Mouse (Mus musculus) layer of hippocampus, adult 2 months (tissue): ENCODE results near the gene Fam189a1. TPM values are rescaled to one million over a fixed set of nuclear protein-coding genes. Genes with fewer than 3 reads are reported as not detected.
A peak's percentile ranks its signal among the peaks of the same experiment; 100 is the strongest.

Experiments used
- DNase-seq, 2 experiments: peaks; one replicate each; pipeline ENCODE4 v3.0.0; 2022; ENCODE audit warnings: low spot score in 2 of 2
- H3K27ac ChIP-seq: fragments of 200-600 bp; 2 replicates; pipeline ENCODE4 v1.8.1; 2022
- H3K4me3 ChIP-seq: fragments of 200-600 bp; 2 replicates; pipeline ENCODE4 v1.8.1; 2022; ENCODE audit warnings: mild to moderate bottlenecking
- CTCF ChIP-seq: fragments of 200-600 bp; conservative IDR thresholded peaks from 2 replicates; pipeline ENCODE4 v1.8.1; 2022; ENCODE audit warnings: antibody characterized with exemption, mild to moderate bottlenecking, moderate library complexity
- total RNA-seq, 2 experiments: library from RNA; stranded (reverse); gene quantifications; 2 replicates each; pipeline ENCODE4 v1.2.3; 2021

Fam189a1 gene
- total RNA-seq, 2 experiments from 2014 or later, result 63.6 to 66.3 TPM

GRCm38 (mm10) chr7:65056864-65057263, 99.5 kb downstream of the Fam189a1 start:
- Histone ChIP-seq H3K4me3 (no peak overlapping the region), H3K27ac (peak overlapping the region; percentile 70)
- TF ChIP-seq CTCF, result no peak
- DNase-seq, result no peak

DNA sequence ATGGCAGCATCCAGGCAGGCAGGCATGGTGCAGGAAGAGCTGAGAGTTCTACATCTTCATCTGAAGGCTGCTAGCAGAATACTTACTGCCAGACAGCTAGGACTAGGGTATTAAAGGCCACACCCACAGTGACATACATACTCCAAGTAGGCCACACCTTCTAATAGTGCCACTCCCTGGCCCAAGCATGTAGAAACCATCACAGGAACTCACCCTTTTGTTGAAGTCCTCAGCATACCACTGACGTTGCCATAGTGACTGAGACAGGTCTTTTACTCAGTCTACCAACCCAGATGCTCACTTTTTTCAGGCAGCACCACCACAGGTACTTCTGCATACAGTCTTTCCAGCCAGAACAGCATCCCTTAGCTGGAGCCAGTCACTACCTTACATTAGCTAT, 104.4 kb downstream of the Fam189a1 start:
- no peak for TF ChIP-seq CTCF
- no peak for DNase-seq
- Histone ChIP-seq H3K27ac (no peak overlapping the region), H3K4me3 (no peak overlapping the region)

- Histone ChIP-seq H3K4me3 (no peak overlapping the region), H3K27ac (no peak overlapping the region)
- TF ChIP-seq CTCF, result no peak
- DNase-seq, result no peak
Measured at GRCm38 (mm10) chr7:65049236-65049954, 107.0 kb downstream of the Fam189a1 start.

DNA sequence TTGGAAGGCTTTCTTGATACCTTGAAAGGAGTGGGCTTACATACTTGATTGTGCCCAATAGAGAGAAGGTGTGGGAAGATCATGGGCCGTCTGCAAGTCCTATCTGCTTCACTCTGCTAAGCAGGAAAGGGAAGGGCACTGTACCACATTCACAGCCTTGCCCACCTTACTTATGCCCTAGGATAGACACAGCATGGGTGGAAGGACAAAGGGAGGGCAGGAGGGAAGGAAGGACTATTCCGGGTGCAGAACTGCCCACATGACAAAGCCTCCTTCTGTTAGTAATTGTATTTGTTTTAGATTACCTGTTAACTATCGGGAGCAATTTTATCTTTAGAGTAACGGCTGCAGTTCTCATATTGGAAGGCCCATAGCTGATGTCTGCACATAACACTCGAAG, 108.7 kb downstream of the Fam189a1 start:
- H3K4me3 ChIP-seq, result no peak overlapping the region
- no peak for DNase-seq
- H3K27ac ChIP-seq, result 0 out of 2 replicates have a peak overlapping the region, but pooled peaks have one; percentile 7
- TF ChIP-seq CTCF, result no peak

- DNase-seq, result no peak
- no peak for TF ChIP-seq CTCF
- H3K4me3 ChIP-seq, result no peak overlapping the region
- no peak overlapping the region for H3K27ac ChIP-seq
Measured at GRCm38 (mm10) chr7:65046690-65047089, 109.7 kb downstream of the Fam189a1 start.

DNA sequence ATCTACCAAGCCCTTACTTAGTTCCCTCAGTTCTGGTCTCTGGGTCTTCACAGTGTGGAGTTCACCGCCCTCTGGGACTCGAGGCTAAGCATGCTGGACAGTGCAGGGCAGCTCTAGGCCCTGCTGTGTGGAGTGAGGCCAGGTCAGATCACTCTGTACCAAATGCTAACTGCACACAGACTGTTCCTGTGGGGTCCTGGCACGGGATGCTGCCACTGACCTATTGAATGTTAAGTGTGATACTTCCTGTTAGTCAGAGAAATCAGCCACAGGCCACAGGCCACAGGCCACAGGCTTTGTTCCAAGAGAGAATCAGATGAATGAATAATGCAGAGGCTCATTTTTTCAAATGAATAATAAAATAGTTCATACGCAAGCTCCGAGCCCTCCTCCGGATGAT, 112.1 kb downstream of the Fam189a1 start:
- no peak overlapping the region for H3K27ac ChIP-seq
- TF ChIP-seq CTCF, result no peak
- H3K4me3 ChIP-seq, result no peak overlapping the region
- no peak for DNase-seq

DNA sequence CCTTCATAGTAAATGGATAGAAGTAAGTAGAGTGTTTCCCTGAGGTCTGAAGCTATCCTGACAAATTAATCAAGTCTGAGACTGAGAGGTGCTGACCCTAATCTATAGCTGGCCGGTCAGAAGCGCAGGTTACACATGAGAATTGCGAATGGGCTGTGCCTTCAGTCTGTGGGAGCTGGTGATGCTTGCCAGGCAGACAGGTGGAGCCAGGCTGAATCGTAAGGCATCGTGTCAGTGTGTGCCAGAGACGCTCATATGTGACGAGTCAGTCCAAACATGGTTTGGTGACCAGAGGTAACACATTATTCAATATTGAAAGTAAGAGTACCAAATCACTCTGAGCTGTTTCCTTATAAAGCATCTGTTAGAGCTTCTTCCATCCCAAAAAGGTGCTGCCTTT, 115.3 kb downstream of the Fam189a1 start:
- TF ChIP-seq CTCF, result no peak
- no peak for DNase-seq
- H3K27ac ChIP-seq, result no peak overlapping the region
- no peak overlapping the region for H3K4me3 ChIP-seq

- no peak overlapping the region for H3K27ac ChIP-seq
- DNase-seq, result no peak
- TF ChIP-seq CTCF, result no peak
- no peak overlapping the region for H3K4me3 ChIP-seq
Measured at GRCm38 (mm10) chr7:65031741-65032140, 124.6 kb downstream of the Fam189a1 start.

DNA sequence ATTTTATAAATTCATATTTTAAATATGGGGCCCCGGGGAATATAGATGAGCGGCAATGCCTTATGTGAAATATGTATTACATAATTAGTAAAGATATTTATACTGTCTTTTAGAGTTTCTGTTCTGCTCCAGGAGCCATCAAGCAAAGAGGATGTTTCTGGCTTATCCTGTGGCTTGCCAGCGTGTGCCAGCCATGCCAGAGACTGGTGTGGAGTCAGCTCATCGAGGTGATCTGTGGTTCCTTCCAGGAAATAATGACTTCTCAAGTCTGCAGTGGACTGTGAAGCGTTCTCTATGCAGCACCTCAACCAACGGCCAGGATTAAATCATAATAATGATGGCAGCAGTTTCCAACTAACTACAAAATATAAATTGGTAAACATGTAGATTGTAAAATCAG, 125.2 kb downstream of the Fam189a1 start:
- no peak for DNase-seq
- Histone ChIP-seq H3K27ac (no peak overlapping the region), H3K4me3 (no peak overlapping the region)
- no peak for TF ChIP-seq CTCF

- TF ChIP-seq CTCF, result no peak
- Histone ChIP-seq H3K27ac (no peak overlapping the region), H3K4me3 (no peak overlapping the region)
- no peak for DNase-seq
Measured at GRCm38 (mm10) chr7:65029985-65030384, 126.4 kb downstream of the Fam189a1 start.

DNA sequence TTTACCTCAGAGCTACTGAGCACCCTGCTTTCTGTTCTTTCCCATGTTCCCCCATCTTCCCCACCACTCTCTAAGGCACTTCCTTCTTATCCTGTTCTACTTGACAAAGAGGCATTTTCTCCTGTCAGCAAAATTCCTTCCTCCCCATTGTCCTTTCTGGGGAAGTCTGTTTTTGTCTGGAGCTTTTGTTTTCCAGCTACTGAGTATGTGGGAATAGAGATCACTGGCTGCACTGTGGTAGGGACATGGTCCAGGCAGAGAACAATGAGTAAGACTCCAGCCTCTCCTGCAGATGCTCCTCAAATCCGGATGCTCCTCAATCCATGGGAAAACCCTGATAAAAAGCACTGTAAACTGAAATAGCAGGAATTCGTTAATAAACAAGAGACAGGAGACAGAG, 135.1 kb downstream of the Fam189a1 start:
- H3K4me3 ChIP-seq, result no peak overlapping the region
- no peak overlapping the region for H3K27ac ChIP-seq
- no peak for TF ChIP-seq CTCF
- DNase-seq, result no peak

- H3K27ac ChIP-seq, result peak overlapping the region; percentile 61
- H3K4me3 ChIP-seq, result no peak overlapping the region
- DNase-seq, result peak in 1 of 2 experiments; percentile 18
- no peak for TF ChIP-seq CTCF
Measured at GRCm38 (mm10) chr7:65018036-65018679, 138.2 kb downstream of the Fam189a1 start.

- no peak for TF ChIP-seq CTCF
- no peak overlapping the region for H3K4me3 ChIP-seq
- H3K27ac ChIP-seq, result peak overlapping the region; percentile 61
- no peak for DNase-seq
Measured at GRCm38 (mm10) chr7:65017348-65017747, 139.0 kb downstream of the Fam189a1 start.

GRCm38 (mm10) chr7:65011133-65011532, 145.2 kb downstream of the Fam189a1 start:
- Histone ChIP-seq H3K27ac (no peak overlapping the region), H3K4me3 (no peak overlapping the region)
- no peak for DNase-seq
- TF ChIP-seq CTCF, result no peak
